Mouse (Mus musculus) naive thymus-derived CD4-positive, alpha-beta T cell, adult 2 months (primary cell): Measurements from ENCODE around the gene Adcyap1r1.

Experiments
- DNase-seq: peaks from one replicate; pipeline ENCODE4 v3.0.0-alpha.2; 2011; ENCODE audit warnings: low read depth

Adcyap1r1 gene

DNA sequence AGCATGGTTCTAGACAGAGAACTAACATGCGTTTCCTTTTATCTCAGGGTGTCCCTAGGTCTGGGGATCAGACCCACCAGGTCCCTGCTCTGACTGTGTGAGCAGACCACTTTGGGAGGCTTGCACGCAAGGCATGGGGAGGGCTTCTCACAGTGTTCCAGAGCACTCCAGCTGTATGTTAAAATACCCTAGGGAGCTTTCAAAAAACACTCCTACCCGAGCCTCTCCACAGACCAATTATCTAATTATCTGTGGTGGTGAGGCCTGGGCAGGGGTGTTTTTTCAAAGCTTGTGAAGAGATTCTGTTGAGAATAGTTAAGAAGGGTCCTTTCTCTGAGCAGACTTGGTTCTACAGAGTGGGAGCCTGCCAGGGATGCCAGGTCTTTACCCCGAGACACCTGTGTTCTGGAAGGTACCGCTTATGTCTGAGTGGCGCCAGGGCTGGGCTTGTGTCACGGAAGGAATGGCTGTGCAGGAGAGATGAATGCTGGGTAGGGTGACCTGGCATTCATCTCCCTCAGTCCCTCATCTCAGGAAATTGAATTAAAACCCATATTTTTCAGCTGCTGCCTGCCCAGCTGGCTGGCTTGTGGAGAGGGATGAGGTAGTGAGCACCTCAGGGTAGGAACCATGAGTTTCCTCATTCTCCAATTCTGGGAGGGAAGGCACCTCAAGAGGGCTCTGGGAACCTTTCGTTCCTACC, 2.7 kb upstream of the Adcyap1r1 start:
- no peak for DNase-seq

- no peak for DNase-seq
Measured at GRCm38 (mm10) chr6:55452381-55452780, 603 bp downstream of the Adcyap1r1 start.

DNA sequence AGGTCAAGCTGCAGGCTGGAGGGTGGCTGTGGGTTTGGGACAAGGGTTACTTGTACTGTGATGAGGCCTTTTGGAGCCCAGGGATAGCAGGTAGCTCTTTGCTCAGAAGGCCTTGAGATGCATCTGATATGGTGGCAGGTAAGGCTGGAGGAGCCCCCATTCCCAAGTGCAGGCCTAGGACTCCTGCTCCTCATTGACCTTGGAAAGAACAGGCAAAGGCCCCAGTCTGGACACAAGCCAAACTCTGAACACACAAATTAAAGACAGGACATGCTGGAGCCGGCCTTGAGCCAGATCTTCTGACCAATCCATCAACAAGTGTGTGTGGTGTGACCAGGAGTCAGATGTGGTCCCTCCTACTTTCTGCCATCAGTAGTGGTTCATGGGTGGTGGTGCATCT, 1.8 kb downstream of the Adcyap1r1 start:
- DNase-seq, result no peak

- DNase-seq, result no peak
Measured at GRCm38 (mm10) chr6:55455641-55456040, 3.9 kb downstream of the Adcyap1r1 start.

GRCm38 (mm10) chr6:55457727-55458126, 5.9 kb downstream of the Adcyap1r1 start:
- no peak for DNase-seq

GRCm38 (mm10) chr6:55458156-55458555, 6.4 kb downstream of the Adcyap1r1 start:
- no peak for DNase-seq

- DNase-seq, result no peak
Measured at GRCm38 (mm10) chr6:55459545-55460397, 8.0 kb downstream of the Adcyap1r1 start.

- DNase-seq, result peak; percentile 16
Measured at GRCm38 (mm10) chr6:55461141-55461540, 9.4 kb downstream of the Adcyap1r1 start.

GRCm38 (mm10) chr6:55461678-55462077, 9.9 kb downstream of the Adcyap1r1 start:
- no peak for DNase-seq

GRCm38 (mm10) chr6:55462394-55462793, 10.6 kb downstream of the Adcyap1r1 start:
- no peak for DNase-seq

DNA sequence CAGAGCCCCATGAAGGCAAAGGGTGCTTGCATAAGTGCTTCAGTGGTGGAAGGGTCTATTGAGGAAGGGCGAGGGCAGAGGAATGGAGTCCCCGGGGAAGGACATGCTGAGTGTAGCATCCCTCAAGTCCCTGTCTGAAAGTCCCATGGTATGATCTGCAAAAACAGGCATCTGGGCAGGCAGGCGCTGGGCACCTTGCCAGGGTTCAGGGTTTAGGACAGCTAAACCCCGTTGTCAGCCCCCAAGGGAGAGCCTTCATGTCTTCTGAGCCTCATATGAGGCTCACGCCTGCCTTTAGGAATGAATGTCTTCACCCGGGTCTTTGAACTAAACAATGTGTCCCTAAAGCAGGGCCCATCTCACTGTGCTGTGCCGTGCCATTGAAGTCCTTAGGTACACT, 12.2 kb downstream of the Adcyap1r1 start:
- no peak for DNase-seq

- DNase-seq, result no peak
Measured at GRCm38 (mm10) chr6:55465311-55465710, 13.5 kb downstream of the Adcyap1r1 start.

- DNase-seq, result no peak
Measured at GRCm38 (mm10) chr6:55466301-55466761, 14.6 kb downstream of the Adcyap1r1 start.

- DNase-seq, result no peak
Measured at GRCm38 (mm10) chr6:55470691-55471090, 18.9 kb downstream of the Adcyap1r1 start.

GRCm38 (mm10) chr6:55472381-55472780, 20.6 kb downstream of the Adcyap1r1 start:
- DNase-seq, result no peak

GRCm38 (mm10) chr6:55480988-55481387, 29.2 kb downstream of the Adcyap1r1 start:
- DNase-seq, result no peak

DNA sequence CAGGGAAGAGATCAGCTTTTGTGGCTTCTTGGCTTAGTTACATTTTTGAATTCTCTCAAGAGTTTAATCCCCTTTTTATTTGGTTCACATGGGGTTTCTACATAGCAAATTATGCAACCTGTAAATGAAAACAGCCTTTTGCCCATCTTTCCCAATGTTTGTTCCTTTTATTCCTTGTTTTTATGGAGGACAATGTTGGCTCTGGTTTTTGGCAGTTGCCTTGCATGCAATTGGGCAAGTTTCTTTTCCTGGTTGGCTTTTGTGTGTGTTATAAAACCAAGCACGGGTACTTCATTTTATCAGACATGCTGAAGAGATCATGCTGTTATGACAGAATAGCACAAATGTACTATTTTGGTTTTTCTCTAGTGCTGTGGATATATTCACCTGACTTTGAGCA, 30.7 kb downstream of the Adcyap1r1 start:
- DNase-seq, result no peak

DNA sequence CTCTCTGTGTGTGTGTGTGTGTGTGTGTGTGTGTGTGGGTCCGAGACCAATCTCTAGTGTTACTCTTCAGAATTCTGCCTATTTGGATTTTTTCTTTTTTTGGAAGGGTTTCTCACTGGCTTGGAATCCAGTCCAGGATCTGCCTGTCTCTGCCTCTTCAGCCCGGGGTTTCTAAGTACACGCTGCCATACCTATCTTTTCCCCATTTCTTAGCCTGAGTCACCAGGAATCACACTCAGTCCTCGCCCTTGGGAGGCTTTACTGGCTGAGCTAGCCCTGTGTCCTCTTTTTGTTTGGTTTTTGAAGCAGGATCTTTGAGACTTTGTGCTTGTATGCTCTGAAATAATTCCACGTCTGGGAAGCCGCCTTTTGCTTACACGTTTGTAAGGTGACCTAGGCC, 31.6 kb downstream of the Adcyap1r1 start:
- DNase-seq, result no peak

- no peak for DNase-seq
Measured at GRCm38 (mm10) chr6:55484224-55484623, 32.4 kb downstream of the Adcyap1r1 start.

DNA sequence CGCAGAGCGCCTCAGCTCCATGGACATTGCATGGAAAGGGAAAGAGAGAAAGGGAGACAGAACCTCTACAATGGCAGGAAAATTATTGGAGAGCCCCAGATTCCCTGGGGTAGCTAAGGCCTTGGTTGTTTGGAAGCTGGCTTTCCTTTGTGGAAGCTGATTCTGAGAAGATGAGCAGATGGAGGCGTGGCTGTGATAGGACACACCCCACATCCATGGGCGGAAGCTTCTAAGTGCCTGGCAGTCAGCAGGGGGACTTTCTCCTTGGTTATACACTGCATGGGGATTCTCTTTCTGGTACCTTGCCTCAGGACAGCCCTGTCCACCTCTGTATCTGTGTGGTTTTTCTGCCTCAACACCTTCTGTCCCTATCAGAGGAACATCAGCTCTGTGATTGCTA, 33.4 kb downstream of the Adcyap1r1 start:
- no peak for DNase-seq

GRCm38 (mm10) chr6:55487726-55488125, 35.9 kb downstream of the Adcyap1r1 start:
- no peak for DNase-seq

GRCm38 (mm10) chr6:55496201-55496600, 44.4 kb downstream of the Adcyap1r1 start:
- DNase-seq, result no peak

DNA sequence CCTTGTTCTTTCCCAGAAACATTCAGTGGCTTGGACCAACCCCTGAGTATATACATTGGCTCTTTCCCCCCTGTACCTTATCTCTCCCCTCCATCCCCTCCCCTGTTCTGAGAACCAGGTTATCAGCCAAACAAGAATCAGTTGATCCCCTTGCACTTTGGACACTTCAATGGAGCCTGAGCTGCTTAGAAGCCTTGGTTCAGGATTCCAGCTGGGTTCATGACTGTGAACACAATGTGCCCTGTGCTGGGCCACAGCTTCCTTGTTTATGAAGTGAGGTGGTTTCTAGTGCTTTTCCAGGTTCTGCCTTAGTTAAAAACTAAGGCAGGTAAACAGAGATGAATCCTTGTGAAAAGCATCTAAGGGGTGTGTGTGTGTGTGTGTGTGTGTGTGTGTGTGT, 47.0 kb downstream of the Adcyap1r1 start:
- DNase-seq, result no peak
